8 mouse cellular contexts compared by ENCODE assay signal in the genomic region with DNA sequence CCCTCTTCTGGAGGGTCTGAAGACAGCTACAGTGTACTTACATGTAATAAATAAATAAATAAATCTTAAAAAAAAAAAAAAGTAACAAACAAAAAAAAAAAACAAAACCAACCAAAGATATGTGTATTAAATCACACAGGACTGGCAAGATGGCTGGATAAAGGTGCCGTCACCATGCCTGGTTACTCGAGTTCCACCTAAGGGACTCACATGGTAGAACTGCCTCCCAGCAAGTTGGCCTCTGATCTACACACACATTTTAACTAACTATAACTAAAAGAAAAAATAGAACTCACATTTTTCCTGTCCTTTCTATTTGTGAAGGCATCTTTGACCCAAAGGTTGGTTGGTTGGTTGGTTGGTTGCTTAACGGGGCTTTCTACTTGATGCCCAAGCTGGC. TPM values are rescaled to one million over a fixed set of nuclear protein-coding genes. Genes with fewer than 3 reads are reported as not detected.
DNase-seq lines count a peak whose midpoint lies in the region; ATAC-seq and TF ChIP-seq lines count a peak whose summit lies in the region.

No protein-coding gene starts in this region.

- no peaks in the 10 kb centered on the region for H3K9me3 ChIP-seq in heart, embryonic 10.5 days
- H3K9me3 ChIP-seq in ES-Bruce4 (replicated peaks; ENCODE audit: control insufficient read depth, insufficient read depth, low read length, poor library complexity, severe bottlenecking) = no peaks in the 10 kb centered on the region
- H3K9me3 ChIP-seq in forebrain, embryonic 15.5 days = no peaks in the 10 kb centered on the region
- no peaks in the 10 kb centered on the region for H3K9me3 ChIP-seq in liver, postnatal 0 days (ENCODE audit: low read length)

- H3K4me1 ChIP-seq in heart, embryonic 10.5 days = peaks cover 23% of the 10 kb centered on the region
- peaks cover 2% of the 10 kb centered on the region for H3K4me1 ChIP-seq in ES-Bruce4 (ENCODE audit: control insufficient read depth, insufficient read depth, low read length)
- H3K4me1 ChIP-seq in forebrain, embryonic 15.5 days = peaks cover 30% of the 10 kb centered on the region
- H3K4me1 ChIP-seq in liver, postnatal 0 days (ENCODE audit: insufficient read depth) = peaks cover 39% of the 10 kb centered on the region

- H3K27ac ChIP-seq in heart, embryonic 10.5 days = peak overlapping the region; percentile 91
- H3K27ac ChIP-seq in ES-Bruce4 (ENCODE audit: insufficient read depth, low read length) = peak overlapping the region; percentile 45
- H3K27ac ChIP-seq in forebrain, embryonic 15.5 days (replicated peaks) = peak overlapping the region; percentile 85
- peak overlapping the region; percentile 94 for H3K27ac ChIP-seq in liver, postnatal 0 days (ENCODE audit: low read depth)

- peak overlapping the region; percentile 98 for H3K4me3 ChIP-seq in heart, embryonic 10.5 days
- H3K4me3 ChIP-seq in ES-Bruce4 (ENCODE audit: low read depth, low read length) = peak overlapping the region; percentile 89
- peak overlapping the region; percentile 97 for H3K4me3 ChIP-seq in forebrain, embryonic 15.5 days
- peak overlapping the region; percentile 82 for H3K4me3 ChIP-seq in liver, postnatal 0 days (ENCODE audit: low read depth, low read length)

- no peaks in the 10 kb centered on the region for H3K27me3 ChIP-seq in heart, embryonic 10.5 days (ENCODE audit: insufficient read depth, poor library complexity, severe bottlenecking)
- no peaks in the 10 kb centered on the region for H3K27me3 ChIP-seq in ES-Bruce4 (ENCODE audit: control insufficient read depth, insufficient read depth, low read length, poor library complexity, severe bottlenecking)
- no peaks in the 10 kb centered on the region for H3K27me3 ChIP-seq in forebrain, embryonic 15.5 days
- H3K27me3 ChIP-seq in liver, postnatal 0 days (ENCODE audit: insufficient read depth, low read length) = no peaks in the 10 kb centered on the region

- 72% methylated on average over 3 of the region's 3 CpGs for WGBS in heart, embryonic 10.5 days
- WGBS in forebrain, embryonic 15.5 days = 81% methylated on average over 3 of the region's 3 CpGs
- WGBS in liver, postnatal 0 days (ENCODE audit: insufficient replicate concordance) = 79% methylated on average over 3 of the region's 3 CpGs

- no peak for ATAC-seq in forebrain, embryonic 15.5 days (replicated peaks)
- ATAC-seq in liver, postnatal 0 days = no peak

- peak overlapping the region; percentile 97 for H3K4me2 ChIP-seq in forebrain, embryonic 15.5 days (replicated peaks)
- H3K4me2 ChIP-seq in liver, postnatal 0 days (ENCODE audit: low read depth, low read length) = peak overlapping the region; percentile 84

- H3K9ac ChIP-seq in ES-Bruce4 (ENCODE audit: low read depth, poor library complexity, severe bottlenecking) = peak overlapping the region; percentile 92
- H3K9ac ChIP-seq in forebrain, embryonic 15.5 days (replicated peaks) = peak overlapping the region; percentile 98
- H3K9ac ChIP-seq in liver, postnatal 0 days (replicated peaks) = peak overlapping the region; percentile 96

- TF ChIP-seq CTCF in ES-Bruce4 (IDR thresholded peaks at IDR 0.05; ENCODE audit: low read depth, low read length) = no peak
- no peak for TF ChIP-seq CTCF in liver, postnatal 0 days (IDR thresholded peaks at IDR 0.05; ENCODE audit: low read depth)

- TF ChIP-seq EP300 in ES-Bruce4 (IDR thresholded peaks at IDR 0.05; ENCODE audit: insufficient read depth, low read depth, low read length) = no peak
- TF ChIP-seq EP300 in liver, postnatal 0 days (IDR thresholded peaks at IDR 0.05; ENCODE audit: low read depth) = no peak

- H3K36me3 ChIP-seq in heart, embryonic 10.5 days = peaks cover 8% of the 10 kb centered on the region; the same call in 1 of the 2 replicates
- H3K36me3 ChIP-seq in ES-Bruce4 (ENCODE audit: control insufficient read depth, insufficient read depth, low read length, poor library complexity, severe bottlenecking) = peaks cover 18% of the 10 kb centered on the region
- H3K36me3 ChIP-seq in forebrain, embryonic 15.5 days = no peaks in the 10 kb centered on the region
- 0 out of 2 replicates have a peak, but pooled peaks cover 4% of the 10 kb centered on the region for H3K36me3 ChIP-seq in liver, postnatal 0 days (replicated peaks; ENCODE audit: insufficient read depth, low read length)

- no peak for DNase-seq in heart, embryonic 10.5 days (ENCODE audit: low spot score)
- no peak for DNase-seq in heart, postnatal 36 days
- no peak for DNase-seq in liver, postnatal 0 days
- DNase-seq in adrenal gland, adult 2 months = no peak
- DNase-seq in left cerebral cortex, postnatal 10 days (ENCODE audit: extremely low spot score in 1 of 2, low spot score in 2 of 2) = no peak
- no peak for DNase-seq in embryo, embryonic 10 days (ENCODE audit: low spot score)

- TF ChIP-seq POLR2A in ES-Bruce4 (IDR thresholded peaks at IDR 0.05; ENCODE audit: insufficient read depth, low read length) = no peak

- intact Hi-C loops in heart, postnatal 36 days (cut with DNase I) = no loop called here
- intact Hi-C loops in left cerebral cortex, postnatal 10 days (cut with DNase I) = no loop called here

RNA-seq across cellular contexts. Expression of a gene that starts 7.5 kb away (rescaled TPM):
- 156 and 170 TPM in 2 replicates for polyA plus RNA-seq in heart, embryonic 10.5 days (2016; fragmentation: Nextera tagmentation; extraction: Ambion mirVana)
- total RNA-seq in heart, postnatal 36 days (2021) = 10 to 100 TPM; 81.1 to 85.3 TPM
- polyA plus RNA-seq in ES-Bruce4 (2011; ENCODE audit: insufficient read depth, insufficient read length, low read depth, missing spikeins) = 265 and 277 TPM in 2 replicates
- polyA plus RNA-seq in forebrain, embryonic 15.5 days (2015; fragmentation: Nextera tagmentation; extraction: Ambion mirVana) = 309 and 310 TPM in 2 replicates
- 136 and 144 TPM in 2 replicates for polyA plus RNA-seq in liver, postnatal 0 days (2015; fragmentation: Nextera tagmentation; extraction: Ambion mirVana)
- total RNA-seq in adrenal gland, adult 2 months (2021) = 100 to 1,000 TPM; 182 to 183 TPM
- 141 and 143 TPM in 2 replicates for polyA plus RNA-seq in adrenal gland, adult 2 months (2012; rRNA removed)
- 100 to 1,000 TPM; 333 to 335 TPM for total RNA-seq in left cerebral cortex, postnatal 10 days (2021)

RNA-seq across cellular contexts. Expression of a gene that starts 28.5 kb away (rescaled TPM):
- not detected in 2 replicates for polyA plus RNA-seq in heart, embryonic 10.5 days (2016; fragmentation: Nextera tagmentation; extraction: Ambion mirVana)
- total RNA-seq in heart, postnatal 36 days (2021) = under 1 TPM in 1 of 2 experiments, not detected in 1; 0.14 TPM
- polyA plus RNA-seq in ES-Bruce4 (2011; ENCODE audit: insufficient read depth, insufficient read length, low read depth, missing spikeins) = not detected in 2 replicates
- polyA plus RNA-seq in forebrain, embryonic 15.5 days (2015; fragmentation: Nextera tagmentation; extraction: Ambion mirVana) = not detected in 2 replicates
- polyA plus RNA-seq in liver, postnatal 0 days (2015; fragmentation: Nextera tagmentation; extraction: Ambion mirVana) = not detected in 2 replicates
- not detected for total RNA-seq in adrenal gland, adult 2 months (2021)
- polyA plus RNA-seq in adrenal gland, adult 2 months (2012; rRNA removed) = 0.04 TPM in 1 of 2 replicates, not detected in the other
- total RNA-seq in left cerebral cortex, postnatal 10 days (2021) = not detected

RNA-seq across cellular contexts. Expression of a gene that starts 54.6 kb away (rescaled TPM):
- 114 and 119 TPM in 2 replicates for polyA plus RNA-seq in heart, embryonic 10.5 days (2016; fragmentation: Nextera tagmentation; extraction: Ambion mirVana)
- 1 to 10 TPM; 2.5 to 3.8 TPM for total RNA-seq in heart, postnatal 36 days (2021)
- polyA plus RNA-seq in ES-Bruce4 (2011; ENCODE audit: insufficient read depth, insufficient read length, low read depth, missing spikeins) = 155 and 156 TPM in 2 replicates
- 29.7 and 30.0 TPM in 2 replicates for polyA plus RNA-seq in forebrain, embryonic 15.5 days (2015; fragmentation: Nextera tagmentation; extraction: Ambion mirVana)
- polyA plus RNA-seq in liver, postnatal 0 days (2015; fragmentation: Nextera tagmentation; extraction: Ambion mirVana) = 19.4 and 20.4 TPM in 2 replicates
- 1 to 10 TPM; 3.9 to 4.4 TPM for total RNA-seq in adrenal gland, adult 2 months (2021)
- polyA plus RNA-seq in adrenal gland, adult 2 months (2012; rRNA removed) = 2.3 and 3.2 TPM in 2 replicates
- 1 to 10 TPM; 2.3 TPM for total RNA-seq in left cerebral cortex, postnatal 10 days (2021)
